In genomic region chr3:53041411-53042239, GRCm38 (mm10) we compare ENCODE assay signal across 8 mouse cellular contexts. TPM values are rescaled to one million over a fixed set of nuclear protein-coding genes. Genes with fewer than 3 reads are reported as not detected.
A peak's percentile ranks its signal among the peaks of the same experiment; 100 is the strongest.
DNase-seq lines count a peak whose midpoint lies in the region; ATAC-seq lines count a peak whose summit lies in the region.

TSS of gene Lhfp (plus strand) at chr3:53041528.

- H3K27ac ChIP-seq in stomach, embryonic 14.5 days (ENCODE audit: low read length) = peak within 1 kb of the TSS; percentile 41

- no peak for ATAC-seq in erythroblast, adult 5-6 weeks (replicated peaks; ENCODE audit: low FRiP score, poor library complexity, severe bottlenecking)
- ATAC-seq in stomach, embryonic 14.5 days (ENCODE audit: insufficient number of reproducible peaks, insufficient read depth, low FRiP score, low read depth) = peak; percentile 89

- no peaks in the 10 kb centered on the region for H3K36me3 ChIP-seq in erythroblast, embryonic 14.5 days (ENCODE audit: control insufficient read depth)
- no peaks in the 10 kb centered on the region for H3K36me3 ChIP-seq in stomach, embryonic 14.5 days (ENCODE audit: control insufficient read depth, insufficient read depth, low read length)

- intact Hi-C loops in left cerebral cortex, postnatal 36 days (cut with DNase I) = loop anchor here (2.0 to 5.0 kb wide), 3 partner anchors 123 to 281 kb away; no protein-coding TSS in a partner anchor

- peaks cover 53% of the 10 kb centered on the region for H3K27me3 ChIP-seq in erythroblast, embryonic 14.5 days (ENCODE audit: control insufficient read depth)
- H3K27me3 ChIP-seq in stomach, embryonic 14.5 days (ENCODE audit: control insufficient read depth, insufficient read depth, low read length) = 0 out of 2 replicates have a peak, but pooled peaks cover 3% of the 10 kb centered on the region

- H3K4me3 ChIP-seq in erythroblast, embryonic 14.5 days (replicated peaks) = peak within 1 kb of the TSS; percentile 36
- H3K4me3 ChIP-seq in stomach, embryonic 14.5 days (ENCODE audit: low read depth, low read length) = peak within 1 kb of the TSS; percentile 66

- H3K9me3 ChIP-seq in erythroblast, embryonic 14.5 days (ENCODE audit: control insufficient read depth, low read length) = no peaks in the 10 kb centered on the region
- H3K9me3 ChIP-seq in stomach, embryonic 14.5 days (ENCODE audit: control insufficient read depth, low read depth, low read length) = no peaks in the 10 kb centered on the region

- DNase-seq in embryo, embryonic 10 days (ENCODE audit: low spot score) = peak; percentile 77
- peak; percentile 79 for DNase-seq in gastrocnemius, postnatal 25 days
- DNase-seq in induced T-regulatory cell, adult 2 months (ENCODE audit: low read depth) = peak; percentile 60
- DNase-seq in left cerebral cortex, postnatal 36 days (ENCODE audit: low spot score in 2 of 2) = peak; percentile 79 to 83
- peak; percentile 79 for DNase-seq in mesoderm, embryonic 11.5 days (ENCODE audit: low read depth, low spot score)

- WGBS in stomach, embryonic 14.5 days = under 1% methylated on average over 56 of the region's 58 CpGs

- H3K4me2 ChIP-seq in stomach, embryonic 14.5 days (replicated peaks; ENCODE audit: low read depth, low read length) = peak within 1 kb of the TSS; percentile 71

- H3K4me1 ChIP-seq in erythroblast, embryonic 14.5 days (ENCODE audit: control insufficient read depth) = no peaks in the 10 kb centered on the region
- H3K4me1 ChIP-seq in stomach, embryonic 14.5 days (ENCODE audit: control insufficient read depth, insufficient read depth, low read length) = peaks cover 16% of the 10 kb centered on the region

- H3K9ac ChIP-seq in stomach, embryonic 14.5 days (replicated peaks; ENCODE audit: low read depth, low read length) = peak within 1 kb of the TSS; percentile 59

RNA-seq across cellular contexts. Expression of gene Lhfp, which starts in this region (rescaled TPM):
- not detected in 2 replicates for polyA plus RNA-seq in erythroblast, embryonic 14.5 days (2012)
- total RNA-seq in erythroblast, adult 5-6 weeks (2015; ENCODE audit: low replicate concordance) = 2.1 TPM in 1 of 2 replicates, not detected in the other
- total RNA-seq in erythroblast, adult 5-6 weeks (2017; ENCODE audit: low replicate concordance) = 0.34 TPM in 1 of 2 replicates, not detected in the other
- total RNA-seq in gastrocnemius, postnatal 25 days (2021) = 10 to 100 TPM; 13.9 to 15.4 TPM
- 10 to 100 TPM; 29.8 to 35.1 TPM for total RNA-seq in left cerebral cortex, postnatal 36 days (2021)
- 48.0 and 48.2 TPM in 2 replicates for polyA plus RNA-seq in stomach, embryonic 14.5 days (2014; fragmentation: Nextera tagmentation; extraction: Ambion mirVana)

Comparison
In these comparisons a context has a peak if more than half of its experiments do, and no peak if none do; other contexts are left out.
1. RNA of gene Lhfp (total RNA-seq): 29.8 to 35.1 TPM in left cerebral cortex, postnatal 36 days and 13.9 to 15.4 TPM in gastrocnemius, postnatal 25 days; 0.34 to 2.1 TPM in erythroblast, adult 5-6 weeks; every median in the first group is over 4 times any median in the second.
2. RNA of gene Lhfp (polyA plus RNA-seq): 48.0 to 48.2 TPM in stomach, embryonic 14.5 days; not detected in erythroblast, embryonic 14.5 days; every median in the first group is over 10 times any median in the second.
3. Peak in every context shown above with its lines, with median percentiles within 50 percentile points of each other: DNase-seq.